Mouse (Mus musculus) kidney, adult 2 months (tissue): ENCODE measurements around the gene Phf20.

Experiments
- CTCF ChIP-seq: fragments of 200-500 bp; conservative IDR thresholded peaks from 2 replicates; pipeline ENCODE4 v1.5.1; 2011; ENCODE audit warnings: low read depth, mild to moderate bottlenecking, control low read depth, low read length, moderate library complexity, mixed read lengths; ENCODE audit not compliant: insufficient read depth, insufficient read length
- POLR2A ChIP-seq: fragments of 200-500 bp; IDR thresholded peaks from one replicate; pipeline ENCODE4 v1.6.1; 2011; ENCODE audit warnings: low read depth, low read length, control low read depth

DNA sequence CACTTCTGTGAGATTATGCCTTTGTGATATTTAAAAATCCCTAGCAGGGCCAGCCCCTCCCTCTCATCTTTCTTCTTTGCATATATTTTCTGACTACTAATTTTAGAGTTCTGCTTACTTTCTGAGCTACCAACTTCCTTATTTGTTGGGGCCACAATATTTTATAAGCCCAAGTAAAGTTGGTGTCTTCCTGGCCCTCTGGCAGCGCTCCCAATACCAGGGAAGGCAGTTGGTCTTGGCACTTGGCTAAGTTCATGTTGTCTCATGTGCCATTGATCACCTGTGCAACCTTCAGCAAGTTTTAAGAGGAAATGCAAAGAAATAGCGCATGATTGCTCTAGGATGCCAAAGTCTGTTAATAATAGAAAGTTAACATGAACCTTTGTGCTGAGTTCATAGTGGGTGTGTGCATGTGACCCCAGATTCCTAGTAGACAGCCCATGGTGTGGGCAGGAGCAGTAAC lies 99.4 kb downstream of the Phf20 start:
- TF ChIP-seq CTCF, result no peak
- TF ChIP-seq POLR2A, result no peak
